ENCODE assay signal across 16 mouse cellular contexts in the genomic region with DNA sequence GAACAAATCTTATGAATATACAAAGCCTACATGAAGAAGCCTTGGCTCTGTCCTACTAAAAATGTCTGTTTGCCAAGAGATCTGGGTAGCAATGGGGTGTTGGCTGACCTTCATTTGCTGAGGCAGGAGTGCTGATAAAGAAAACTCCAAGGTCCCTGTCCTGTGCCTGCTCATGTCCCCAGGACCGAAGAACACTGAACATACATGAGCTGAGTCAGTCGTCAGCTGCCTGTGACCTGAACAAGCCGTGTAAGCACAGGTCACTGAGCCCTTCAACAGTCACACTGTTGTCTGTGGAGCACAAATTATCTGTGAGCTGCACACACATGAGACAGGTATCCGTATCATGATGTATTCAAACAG. TPM values are rescaled to one million over a fixed set of nuclear protein-coding genes. Genes with fewer than 3 reads are reported as not detected.
DNase-seq lines count a peak whose midpoint lies in the region; ATAC-seq and TF ChIP-seq lines count a peak whose summit lies in the region.
"Had no signal": no experiment of that assay in that cellular context is flagged by ENCODE, and none has a peak within 500 bp of the region (broad histone marks: within the 10 kb centered on the region; RNA-seq: fewer than 3 reads in every experiment).

No protein-coding gene starts in this region.

- DNase-seq in heart, adult 2 months, result no peak
- DNase-seq in heart, adult 9 months (ENCODE audit: low spot score in 2 of 2), result no peak
- no peak for DNase-seq in kidney, postnatal 0 days (ENCODE audit: low spot score)
- peak; percentile 56 for DNase-seq in adipocyte (ENCODE audit: low spot score)
- no peak for DNase-seq in T-cell, adult 2 months (ENCODE audit: low spot score)
- DNase-seq: cerebellum, adult 9-10 months; embryo, embryonic 11 days; lung, postnatal 14 days; retina, postnatal 1 day had no signal

- H3K4me1 ChIP-seq in heart, adult 2 months (ENCODE audit: control insufficient read depth, insufficient read depth, low read length), result peaks cover 32% of the 10 kb centered on the region
- H3K4me1 ChIP-seq in kidney, postnatal 0 days (replicated peaks; ENCODE audit: insufficient read depth, low read length), result no peaks in the 10 kb centered on the region
- no peaks in the 10 kb centered on the region for H3K4me1 ChIP-seq in kidney, embryonic 14.5 days (ENCODE audit: control insufficient read depth, insufficient read depth, low read length)
- peaks cover 2% of the 10 kb centered on the region; the same call in 1 of the 2 replicates for H3K4me1 ChIP-seq in embryonic fibroblast, embryonic 13.5 days (ENCODE audit: control insufficient read depth, insufficient read depth, low read length)

- peaks cover 43% of the 10 kb centered on the region for H3K36me3 ChIP-seq in heart, adult 2 months (ENCODE audit: control insufficient read depth, insufficient read depth, low read length)
- 0 out of 2 replicates have a peak, but pooled peaks cover 4% of the 10 kb centered on the region for H3K36me3 ChIP-seq in kidney, postnatal 0 days (ENCODE audit: insufficient read depth, low read length)
- H3K36me3 ChIP-seq in kidney, embryonic 14.5 days (ENCODE audit: control insufficient read depth, insufficient read depth, low read length), result no peaks in the 10 kb centered on the region
- H3K36me3 ChIP-seq: midbrain, embryonic 12.5 days had no signal

- 67% methylated on average over 4 of the region's 4 CpGs for WGBS in heart, adult 2 months
- 78% methylated on average over 4 of the region's 4 CpGs for WGBS in kidney, postnatal 0 days
- WGBS in kidney, embryonic 14.5 days, result 81% methylated on average over 4 of the region's 4 CpGs

- intact Hi-C loops in heart, adult 2 months (cut with DNase I), result no loop called here

- no peaks in the 10 kb centered on the region for H3K27me3 ChIP-seq in heart, adult 2 months (ENCODE audit: control insufficient read depth, insufficient read depth, low read length)
- no peaks in the 10 kb centered on the region for H3K27me3 ChIP-seq in kidney, postnatal 0 days (ENCODE audit: insufficient read depth, low read length)
- H3K27me3 ChIP-seq in kidney, embryonic 14.5 days (ENCODE audit: control insufficient read depth, insufficient read depth, low read length), result no peaks in the 10 kb centered on the region
- H3K27me3 ChIP-seq: midbrain, embryonic 12.5 days had no signal

- no peak overlapping the region for H3K4me2 ChIP-seq in kidney, postnatal 0 days (ENCODE audit: low read length)
- no peak overlapping the region for H3K4me2 ChIP-seq in kidney, embryonic 14.5 days (replicated peaks; ENCODE audit: low read depth, low read length)
- H3K4me2 ChIP-seq: hindbrain, embryonic 14.5 days; midbrain, embryonic 12.5 days had no signal

- TF ChIP-seq CTCF in heart, adult 2 months (IDR thresholded peaks at IDR 0.05), result no peak
- TF ChIP-seq CTCF in kidney, postnatal 0 days (IDR thresholded peaks at IDR 0.05; ENCODE audit: low read depth), result no peak
- no peak for TF ChIP-seq CTCF in embryonic fibroblast, embryonic 13.5 days (IDR thresholded peaks at IDR 0.05; ENCODE audit: borderline replicate concordance, insufficient read depth, low read length)

- no peaks in the 10 kb centered on the region for H3K9me3 ChIP-seq in kidney, postnatal 0 days (replicated peaks; ENCODE audit: low read length)
- no peaks in the 10 kb centered on the region for H3K9me3 ChIP-seq in kidney, embryonic 14.5 days (ENCODE audit: control insufficient read depth, low read length)
- H3K9me3 ChIP-seq: midbrain, embryonic 12.5 days had no signal

- H3K79me2 ChIP-seq in heart, adult 2 months (replicated peaks; ENCODE audit: control insufficient read depth, insufficient read depth, low read length), result no peaks in the 10 kb centered on the region; the same call in 1 of the 2 replicates

- H3K27ac ChIP-seq in heart, adult 2 months, result peak overlapping the region; percentile 100
- peak overlapping the region; percentile 27 for H3K27ac ChIP-seq in kidney, postnatal 0 days
- no peak overlapping the region for H3K27ac ChIP-seq in kidney, embryonic 14.5 days (ENCODE audit: low read depth, low read length)
- H3K27ac ChIP-seq in embryonic fibroblast, embryonic 13.5 days (ENCODE audit: insufficient read depth, low read length), result peak overlapping the region; percentile 6
- H3K27ac ChIP-seq: hindbrain, embryonic 14.5 days; left cerebral cortex, adult 2 months; midbrain, embryonic 12.5 days had no signal

- no peak for ATAC-seq in kidney, postnatal 0 days (replicated peaks; ENCODE audit: low FRiP score, low read depth)
- ATAC-seq in kidney, embryonic 14.5 days (ENCODE audit: low FRiP score, low TSS enrichment), result no peak
- ATAC-seq: CD4-positive, CD25-positive, alpha-beta regulatory T cell, adult 4 months; forebrain, embryonic 14.5 days had no signal

- no peak overlapping the region for H3K4me3 ChIP-seq in heart, adult 2 months
- no peak overlapping the region for H3K4me3 ChIP-seq in kidney, postnatal 0 days (replicated peaks; ENCODE audit: low read depth, low read length)
- H3K4me3 ChIP-seq in kidney, embryonic 14.5 days (ENCODE audit: low read length), result no peak overlapping the region
- no peak overlapping the region for H3K4me3 ChIP-seq in embryonic fibroblast, embryonic 13.5 days (ENCODE audit: insufficient read depth, low read length)
- H3K4me3 ChIP-seq: left cerebral cortex, adult 2 months; midbrain, embryonic 12.5 days had no signal

- TF ChIP-seq EP300 in heart, adult 2 months (IDR thresholded peaks at IDR 0.05; ENCODE audit: insufficient read depth, low read depth, low read length), result no peak

- peak overlapping the region; percentile 40; the same call in 1 of the 2 replicates for H3K9ac ChIP-seq in heart, adult 2 months (ENCODE audit: low read depth, low read length)
- no peak overlapping the region for H3K9ac ChIP-seq in kidney, postnatal 0 days (ENCODE audit: low read depth, low read length)
- no peak overlapping the region for H3K9ac ChIP-seq in kidney, embryonic 14.5 days (ENCODE audit: low read depth, low read length)
- H3K9ac ChIP-seq: hindbrain, embryonic 14.5 days; midbrain, embryonic 12.5 days had no signal

- TF ChIP-seq POLR2A in heart, adult 2 months (IDR thresholded peaks at IDR 0.05; ENCODE audit: insufficient read depth, low read depth, low read length), result no peak
- TF ChIP-seq POLR2A in embryonic fibroblast, embryonic 13.5 days (IDR thresholded peaks at IDR 0.05; ENCODE audit: low read depth, low read length), result peak; percentile 59

RNA-seq across cellular contexts. Expression of a gene that starts 43.1 kb away (rescaled TPM):
- 1 to 10 TPM; 7.7 to 8.4 TPM for total RNA-seq in heart, adult 2 months (2021)
- 7.0 and 9.3 TPM in 2 replicates for polyA plus RNA-seq in heart, adult 2 months (2012; rRNA removed)
- 31.6 and 35.9 TPM in 2 replicates for polyA plus RNA-seq in kidney, postnatal 0 days (2015; fragmentation: Nextera tagmentation; extraction: Ambion mirVana)
- polyA plus RNA-seq in kidney, embryonic 14.5 days (2014; fragmentation: Nextera tagmentation; extraction: Ambion mirVana), result 17.4 and 26.5 TPM in 2 replicates
- polyA plus RNA-seq in embryonic fibroblast, embryonic 13.5 days (2011; ENCODE audit: insufficient read length, low read depth, missing spikeins), result 24.9 and 35.7 TPM in 2 replicates

RNA-seq across cellular contexts. Expression of a gene that starts 45.7 kb away (rescaled TPM):
- total RNA-seq in heart, adult 2 months (2021), result 1 to 10 TPM; 2.8 TPM
- polyA plus RNA-seq in heart, adult 2 months (2012; rRNA removed), result 7.9 and 8.2 TPM in 2 replicates
- polyA plus RNA-seq in kidney, postnatal 0 days (2015; fragmentation: Nextera tagmentation; extraction: Ambion mirVana), result 19.9 and 24.5 TPM in 2 replicates
- 3.3 and 3.5 TPM in 2 replicates for polyA plus RNA-seq in kidney, embryonic 14.5 days (2014; fragmentation: Nextera tagmentation; extraction: Ambion mirVana)
- 1.3 and 3.5 TPM in 2 replicates for polyA plus RNA-seq in embryonic fibroblast, embryonic 13.5 days (2011; ENCODE audit: insufficient read length, low read depth, missing spikeins)
